Mouse (Mus musculus) CH12.LX (cell line): Measurements from ENCODE around the gene Szrd1.

Experiments used
- CTCF ChIP-seq, 2 experiments: IDR thresholded peaks in 1 of 2; conservative IDR thresholded peaks in 1 of 2; 2 replicates each; pipeline ENCODE4 v1.5.1; 2011 to 2012; ENCODE audit warnings: low read depth in 2 of 2, low read length in 2 of 2, improper control_type of control experiment in 1 of 2, inconsistent platforms in 1 of 2, mild to moderate bottlenecking in 1 of 2, moderate library complexity in 1 of 2
- MYC ChIP-seq: IDR thresholded peaks from 2 replicates; pipeline ENCODE4 v1.6.1; 2011; ENCODE audit warnings: low read depth, mild to moderate bottlenecking, improper control_type of control experiment, low read length
- POLR2A ChIP-seq: IDR thresholded peaks from 2 replicates; pipeline ENCODE4 v1.6.1; 2011; ENCODE audit warnings: low read depth, mild to moderate bottlenecking, improper control_type of control experiment, low read length
- POLR2AphosphoS2 ChIP-seq: IDR thresholded peaks from 2 replicates; pipeline ENCODE4 v1.6.1; 2011; ENCODE audit warnings: low read depth, low read length, improper control_type of control experiment
- UBTF ChIP-seq: IDR thresholded peaks from 2 replicates; pipeline ENCODE4 v1.6.1; 2012; ENCODE audit warnings: low read depth, mild to moderate bottlenecking, inconsistent platforms, low read length, improper control_type of control experiment, moderate library complexity
- ZNF384 ChIP-seq: IDR thresholded peaks from 2 replicates; pipeline ENCODE4 v1.6.1; 2012; ENCODE audit warnings: low read depth, low read length, improper control_type of control experiment, inconsistent platforms

DNA sequence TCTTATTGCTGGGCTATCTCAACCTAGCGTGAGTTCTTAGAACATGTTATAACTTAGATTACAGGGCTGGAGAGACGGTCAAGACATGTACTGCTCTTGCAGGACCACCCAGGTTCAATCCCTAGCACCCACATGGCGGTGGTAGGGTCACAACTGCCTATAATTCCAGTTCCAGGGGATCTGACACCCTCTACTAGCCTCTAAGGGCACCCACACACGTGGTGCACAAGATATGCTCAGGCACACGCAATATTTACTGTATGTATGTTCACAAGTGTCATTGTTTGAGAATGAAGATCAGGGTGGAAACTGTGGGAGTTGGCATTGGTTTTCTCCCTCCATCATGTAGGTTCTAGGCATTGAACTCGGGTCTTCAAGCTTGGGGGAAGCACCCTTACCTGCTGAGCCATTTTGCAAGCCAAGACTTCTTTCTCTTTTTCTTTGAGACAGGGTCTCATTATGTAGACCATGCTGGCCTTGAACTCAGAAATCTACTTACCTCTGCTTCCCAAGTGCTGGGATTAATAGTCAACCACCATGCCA is 7.0 kb upstream of the Szrd1 start:
- TF ChIP-seq ZNF384 (no peak), POLR2A (no peak), CTCF (conservative IDR thresholded peaks at IDR 0.05 in 1 of 2, IDR thresholded peaks at IDR 0.05 in 1 of 2; ENCODE audit: low read depth in 2 of 2, low read length in 2 of 2) (no peak), MYC (no peak), UBTF (no peak), POLR2AphosphoS2 (no peak)
